Mouse (Mus musculus) spleen, adult 10 weeks (tissue): Measurements from ENCODE around the gene Olfr1310. TPM values are rescaled to one million over a fixed set of nuclear protein-coding genes. Genes with fewer than 3 reads are reported as not detected.

Experiments
- polyA plus RNA-seq: library from polyadenylated mRNA; stranded (reverse); fragments of 350-450 nt; fragmentation: Illumina TruSeq; extraction: RNeasy Lipid Tissue Mini Kit (QIAGEN cat#74804); gene quantifications from one replicate; pipeline ENCODE4 v1.2.3, GENCODE M21; 2015; ENCODE audit warnings: low replicate concordance; ENCODE audit not compliant: insufficient read depth

Olfr1310 gene
- polyA plus RNA-seq, result not detected

DNA sequence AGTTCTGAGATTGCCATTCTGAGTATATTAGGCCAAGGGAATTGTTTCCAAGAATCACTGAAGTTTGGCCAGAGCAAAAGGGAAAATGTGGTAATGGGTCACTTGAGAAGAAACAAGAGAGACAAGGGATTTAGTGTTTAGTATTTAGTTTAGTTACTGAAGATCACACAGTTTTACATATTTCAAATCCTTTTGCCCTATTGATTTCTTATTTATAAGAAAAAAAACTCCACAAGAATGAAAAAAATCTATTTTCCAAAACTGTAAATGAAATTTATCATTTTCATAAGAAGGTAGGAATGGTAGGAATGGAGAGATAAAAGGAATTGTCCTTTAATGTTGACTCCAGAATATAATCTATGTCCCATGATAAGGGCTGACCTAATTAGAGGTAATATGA lies at the start of gene Olfr1310:
TSS of gene Olfr1310 (minus strand) at position 101 of the 400 bp plus-strand sequence.

DNA sequence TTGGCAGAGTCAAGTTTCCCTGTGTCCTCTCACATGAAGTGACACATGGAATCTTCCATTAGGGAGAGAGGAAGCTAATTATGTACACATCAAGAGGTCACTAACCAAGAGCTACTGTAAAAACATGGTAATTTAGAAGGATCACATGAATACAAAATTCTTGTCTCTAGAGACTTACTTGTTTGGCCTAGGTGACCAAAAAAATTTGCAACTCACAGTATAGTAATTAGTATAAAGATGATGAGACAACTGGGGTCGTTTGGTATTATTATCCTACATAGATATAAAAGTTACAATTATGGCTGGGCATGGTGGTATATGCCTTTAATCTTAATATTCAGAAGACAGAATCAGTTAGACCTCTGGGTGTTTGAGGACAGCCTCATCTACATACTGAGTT lies 37.6 kb upstream of the Olfr1310 start, which contains the start of gene Olfr1312:
TSS of gene Olfr1312 (minus strand) at position 101 of the 400 bp plus-strand sequence.

GRCm38 (mm10) chr2:112024312-112024711 lies 11.8 kb upstream of the Olfr1310 start, which contains the start of gene Olfr1311:
Gene Olfr1311 (minus strand): TSS chr2:112024412.

GRCm38 (mm10) chr2:111990181-111990580 lies 22.3 kb downstream of the Olfr1310 start, which contains the start of gene Olfr1309:
Gene Olfr1309 (minus strand): TSS chr2:111990281.

GRCm38 (mm10) chr2:111964844-111965243 lies 47.7 kb downstream of the Olfr1310 start, which contains the start of gene Olfr1308:
Gene Olfr1308 (minus strand): TSS chr2:111964944.

Other genes starting within 250 kb of the Olfr1310 start
- not detected for gene Olfr1302, start 235.3 kb downstream of the Olfr1310 start, polyA plus RNA-seq
- gene Olfr1303, start 192.4 kb downstream of the Olfr1310 start, polyA plus RNA-seq, result not detected
- not detected for gene Olfr1305, start 135.6 kb downstream of the Olfr1310 start, polyA plus RNA-seq
- not detected for gene Olfr1306, start 96.4 kb downstream of the Olfr1310 start, polyA plus RNA-seq
- gene Olfr1307, start 63.3 kb downstream of the Olfr1310 start, polyA plus RNA-seq, result not detected
- not detected for gene Olfr1308, start 47.8 kb downstream of the Olfr1310 start, polyA plus RNA-seq
- not detected for gene Olfr1309, start 22.4 kb downstream of the Olfr1310 start, polyA plus RNA-seq
- not detected for gene Olfr1311, start 11.7 kb upstream of the Olfr1310 start, polyA plus RNA-seq
- not detected for gene Olfr1312, start 37.5 kb upstream of the Olfr1310 start, polyA plus RNA-seq
- gene Olfr1313, start 65.1 kb upstream of the Olfr1310 start, polyA plus RNA-seq, result not detected
- gene Olfr1314, start 84.1 kb upstream of the Olfr1310 start, polyA plus RNA-seq, result not detected
- not detected for gene Olfr1315-ps1, start 102.7 kb upstream of the Olfr1310 start, polyA plus RNA-seq
- not detected for gene Olfr1316, start 122.3 kb upstream of the Olfr1310 start, polyA plus RNA-seq
- not detected for gene Olfr1317, start 127.6 kb upstream of the Olfr1310 start, polyA plus RNA-seq
- not detected for gene Olfr1318, start 141.5 kb upstream of the Olfr1310 start, polyA plus RNA-seq
- gene Lpcat4, start 226.8 kb upstream of the Olfr1310 start, polyA plus RNA-seq, result 7.4 TPM
- not detected for gene Nutm1, start 246.6 kb upstream of the Olfr1310 start, polyA plus RNA-seq
- 87.9 TPM for gene Nop10, start 249.2 kb upstream of the Olfr1310 start, polyA plus RNA-seq